Mouse (Mus musculus): ENCODE results near the gene Cpsf4l. TPM values are rescaled to one million over a fixed set of nuclear protein-coding genes. Genes with fewer than 3 reads are reported as not detected.

Gene Cpsf4l
- 6.7 TPM for polyA plus RNA-seq (2014; fragmentation: Illumina TruSeq; extraction: RNeasy Lipid Tissue Mini Kit (QIAGEN cat#74804); ENCODE audit: low read depth, low replicate concordance)

DNA sequence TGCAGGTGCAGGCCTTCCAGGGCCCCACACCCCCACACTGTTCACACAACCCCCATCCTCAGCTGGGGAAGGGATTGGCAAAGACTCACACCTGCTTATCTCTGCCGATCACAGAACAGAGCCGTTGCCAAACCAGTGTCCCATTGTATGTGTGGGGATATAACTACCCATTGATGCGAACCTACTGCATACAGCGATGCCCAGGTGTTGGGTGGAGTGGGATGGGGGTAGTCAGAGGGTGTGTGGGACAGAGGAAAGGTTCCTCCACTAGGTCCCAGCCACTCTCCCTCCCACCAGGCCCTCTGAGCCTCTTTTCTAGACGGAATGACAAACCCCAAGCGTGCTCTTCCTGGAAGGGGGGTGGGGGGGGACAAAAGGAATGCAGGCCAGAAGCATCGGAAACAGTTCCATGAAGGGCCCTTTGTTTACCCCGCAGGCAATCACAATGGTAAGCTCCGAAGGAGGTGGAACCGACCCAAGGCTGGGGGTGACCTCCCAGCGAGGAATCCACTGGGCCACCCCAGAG is at the start of gene Cpsf4l:
Gene Cpsf4l (minus strand): TSS at position 287 of the 526 bp plus-strand sequence.

DNA sequence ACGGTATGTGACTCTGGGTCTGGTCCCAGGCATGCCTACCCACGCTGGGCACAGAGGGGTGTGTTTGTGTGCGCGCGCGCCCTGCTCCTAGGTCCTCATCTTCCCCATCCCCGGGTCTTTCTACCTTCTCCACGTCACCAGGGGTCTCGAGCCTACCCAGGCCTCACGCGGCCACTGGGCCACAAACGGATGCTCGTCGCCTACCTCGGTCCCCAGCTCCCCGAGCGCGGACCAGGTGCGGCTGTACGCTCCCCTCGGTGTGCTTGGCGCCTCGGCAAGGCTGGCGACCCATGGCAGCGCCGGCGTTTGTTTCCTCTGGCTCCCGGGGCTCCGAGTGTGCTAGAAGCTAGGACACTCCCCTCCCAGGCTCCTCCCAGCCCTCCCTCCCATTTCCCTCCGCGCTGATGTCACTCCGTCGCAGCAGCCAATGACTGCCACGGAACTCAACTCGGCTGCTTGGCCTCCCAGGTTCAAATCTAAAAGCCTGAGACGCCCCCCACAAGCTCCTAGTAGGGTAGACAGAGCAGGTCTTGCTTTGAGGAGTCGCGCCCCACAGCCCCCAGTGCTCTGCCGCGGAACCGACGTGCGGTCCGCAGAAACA is 41.8 kb upstream of the Cpsf4l start, which contains the start of gene Cdc42ep4:
Gene Cdc42ep4 (minus strand): TSS at position 398 of the 601 bp plus-strand sequence.

GRCm38 (mm10) chr11:113683957-113684706 is 25.7 kb downstream of the Cpsf4l start, which contains the start of the genes Fam104a and D11Wsu47e:
Gene Fam104a, minus strand, starts transcription at chr11:113684155.
Gene D11Wsu47e, plus strand, starts transcription at chr11:113684412.

GRCm38 (mm10) chr11:113649353-113650210 is 60.2 kb downstream of the Cpsf4l start, which contains the start of gene Slc39a11:
Gene Slc39a11, minus strand, starts transcription at chr11:113650079.

GRCm38 (mm10) chr11:113648690-113649352 is 61.0 kb downstream of the Cpsf4l start, which contains the start of gene Cog1:
Gene Cog1, plus strand, starts transcription at chr11:113649169.

Other genes starting within 250 kb of the Cpsf4l start
- gene Sstr2, start 90.7 kb downstream of the Cpsf4l start, polyA plus RNA-seq (2014; fragmentation: Illumina TruSeq; extraction: RNeasy Lipid Tissue Mini Kit (QIAGEN cat#74804); ENCODE audit: low read depth, low replicate concordance), result not detected
- gene Cog1, start 60.8 kb downstream of the Cpsf4l start, polyA plus RNA-seq (2014; fragmentation: Illumina TruSeq; extraction: RNeasy Lipid Tissue Mini Kit (QIAGEN cat#74804); ENCODE audit: low read depth, low replicate concordance), result 40.3 TPM
- 22.4 TPM for gene Slc39a11, start 59.9 kb downstream of the Cpsf4l start, polyA plus RNA-seq (2014; fragmentation: Illumina TruSeq; extraction: RNeasy Lipid Tissue Mini Kit (QIAGEN cat#74804); ENCODE audit: low read depth, low replicate concordance)
- gene Fam104a, start 25.9 kb downstream of the Cpsf4l start, polyA plus RNA-seq (2014; fragmentation: Illumina TruSeq; extraction: RNeasy Lipid Tissue Mini Kit (QIAGEN cat#74804); ENCODE audit: low read depth, low replicate concordance), result 18.7 TPM
- gene D11Wsu47e, start 25.6 kb downstream of the Cpsf4l start, polyA plus RNA-seq (2014; fragmentation: Illumina TruSeq; extraction: RNeasy Lipid Tissue Mini Kit (QIAGEN cat#74804); ENCODE audit: low read depth, low replicate concordance), result 20.7 TPM
- 61.0 TPM for gene Cdc42ep4, start 41.9 kb upstream of the Cpsf4l start, polyA plus RNA-seq (2014; fragmentation: Illumina TruSeq; extraction: RNeasy Lipid Tissue Mini Kit (QIAGEN cat#74804); ENCODE audit: low read depth, low replicate concordance)

Measured in adipose tissue, adult 10 weeks (tissue).